Mouse (Mus musculus) ovary, postnatal 36 days (tissue): Measurements from ENCODE around the gene Brpf1.

ENCODE experiments used
- DNase-seq: peaks from one replicate; pipeline ENCODE4 v3.0.0; 2022; ENCODE audit warnings: low spot score, mixed read lengths

Gene Brpf1

GRCm38 (mm10) chr6:113352820-113353219 is 45.9 kb downstream of the Brpf1 start:
- DNase-seq, result no peak

DNA sequence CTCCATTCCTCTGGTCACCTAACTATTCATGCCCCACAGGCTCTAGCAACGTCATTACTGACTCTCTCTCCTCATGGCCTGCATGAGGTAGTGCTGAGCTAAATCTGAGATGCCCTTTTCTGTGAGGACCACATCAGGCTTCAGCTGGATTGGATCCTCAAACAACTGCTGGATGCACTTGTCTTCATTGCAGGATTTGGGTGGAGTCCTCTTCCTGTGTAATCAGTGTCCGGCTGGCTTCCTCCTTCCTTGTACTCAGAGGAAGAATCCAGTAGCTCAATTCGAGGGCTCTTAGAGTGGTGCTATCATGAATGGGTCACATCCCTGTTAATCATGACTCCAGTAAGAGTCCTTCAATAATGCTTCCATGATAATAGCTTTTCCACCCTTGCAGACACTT is 46.8 kb downstream of the Brpf1 start:
- no peak for DNase-seq

DNA sequence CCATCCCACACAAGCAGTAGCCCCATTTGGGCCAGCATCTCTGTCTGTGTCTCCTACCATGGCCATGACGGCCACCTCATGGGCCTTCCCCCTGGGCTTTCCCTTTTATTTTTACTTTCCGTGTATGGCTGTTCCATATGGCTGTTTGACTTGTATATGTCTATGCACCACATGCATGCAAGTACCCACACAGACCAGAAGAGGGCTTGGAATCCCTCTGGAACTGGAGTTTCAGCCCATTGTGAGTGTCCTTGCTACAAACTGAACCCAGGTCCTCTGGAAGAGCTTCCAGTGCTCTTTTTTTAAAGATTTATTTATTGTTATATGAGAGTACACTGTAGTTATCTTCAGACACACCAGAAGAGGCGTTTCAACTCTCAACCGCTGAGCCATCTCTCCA is 54.5 kb downstream of the Brpf1 start:
- DNase-seq, result no peak

DNA sequence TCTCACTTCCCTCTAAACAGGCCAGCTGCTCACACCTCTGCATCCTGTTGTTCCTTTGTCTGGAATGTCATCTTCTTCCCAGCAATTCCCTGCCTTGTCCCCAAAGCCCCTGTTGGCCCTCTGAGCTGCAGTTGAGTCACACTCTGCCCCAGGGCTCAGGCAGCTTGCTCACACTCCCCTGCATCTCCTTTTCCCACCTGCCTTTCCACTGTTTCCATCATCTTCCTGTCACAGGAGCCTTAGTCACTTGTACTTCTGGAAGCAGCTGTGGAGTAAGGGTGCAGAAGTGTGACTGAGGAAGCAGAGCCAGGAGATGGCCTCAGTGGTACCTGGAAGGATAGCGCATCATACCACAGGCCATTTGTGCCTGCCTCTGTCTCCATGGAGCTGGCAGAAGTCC is 55.3 kb downstream of the Brpf1 start:
- no peak for DNase-seq

GRCm38 (mm10) chr6:113364518-113365135 is 57.7 kb downstream of the Brpf1 start:
- DNase-seq, result no peak

GRCm38 (mm10) chr6:113366639-113367038 is 59.7 kb downstream of the Brpf1 start:
- DNase-seq, result no peak

DNA sequence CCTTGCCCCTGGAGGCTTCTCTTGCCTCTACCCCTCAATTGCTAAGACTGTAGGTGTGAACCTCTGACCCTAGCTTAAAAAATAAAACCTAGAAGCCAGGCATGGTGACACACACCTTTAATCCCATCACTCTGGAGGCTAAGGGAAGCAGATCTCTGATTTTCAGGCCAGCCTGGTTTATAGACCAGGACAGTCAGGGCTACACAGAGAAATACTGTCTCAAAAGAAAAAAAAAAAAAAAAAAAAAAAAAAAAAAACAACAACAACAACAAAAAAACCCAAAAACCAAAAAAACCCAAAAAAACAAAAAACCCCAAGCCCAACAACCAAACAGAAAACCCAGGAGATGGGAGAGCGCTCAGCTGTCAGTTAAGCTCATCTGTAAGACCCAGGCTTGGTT is 60.6 kb downstream of the Brpf1 start:
- no peak for DNase-seq

GRCm38 (mm10) chr6:113368124-113368523 is 61.2 kb downstream of the Brpf1 start:
- DNase-seq, result no peak

- DNase-seq, result no peak
Observed at GRCm38 (mm10) chr6:113368577-113368976, 61.6 kb downstream of the Brpf1 start.

GRCm38 (mm10) chr6:113370194-113370929 is 63.4 kb downstream of the Brpf1 start:
- DNase-seq, result no peak

DNA sequence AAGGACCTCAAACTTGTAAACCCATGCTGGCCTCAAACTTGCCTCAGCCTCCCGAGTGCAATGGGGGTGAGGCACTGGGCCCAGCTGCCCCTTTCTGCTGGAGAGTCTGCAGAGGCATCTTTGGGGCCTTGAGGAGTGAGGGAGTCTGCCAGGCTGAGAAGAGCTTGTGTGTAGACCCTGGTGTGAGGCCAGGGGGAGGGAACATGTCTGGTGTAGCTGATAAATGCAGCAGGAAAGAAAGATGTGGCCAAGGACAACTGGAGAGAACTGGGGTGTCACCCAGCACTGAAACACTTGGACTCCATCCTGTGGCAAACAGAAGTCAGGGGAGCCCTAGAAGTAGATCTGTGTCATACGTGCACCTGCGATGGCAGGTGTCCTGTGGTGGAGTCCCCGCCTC is 66.6 kb downstream of the Brpf1 start:
- DNase-seq, result no peak
